Mouse (Mus musculus) stomach, postnatal 0 days (tissue): ENCODE measurements at regions not wholly inside any gene's neighbourhood (a gene's known extent, or its start where the extent isn't known, plus 50 kb on each side); places are given as distances from the start of the nearest gene placed in this dataset.

ENCODE experiments used
- CTCF ChIP-seq: IDR thresholded peaks from 2 replicates; pipeline ENCODE4 v1.5.1; 2016; ENCODE audit warnings: antibody characterized with exemption, low read depth, mild to moderate bottlenecking, moderate library complexity
- EP300 ChIP-seq: optimal IDR thresholded peaks from 2 replicates; pipeline ENCODE3; 2016; ENCODE audit warnings: antibody characterized with exemption

DNA sequence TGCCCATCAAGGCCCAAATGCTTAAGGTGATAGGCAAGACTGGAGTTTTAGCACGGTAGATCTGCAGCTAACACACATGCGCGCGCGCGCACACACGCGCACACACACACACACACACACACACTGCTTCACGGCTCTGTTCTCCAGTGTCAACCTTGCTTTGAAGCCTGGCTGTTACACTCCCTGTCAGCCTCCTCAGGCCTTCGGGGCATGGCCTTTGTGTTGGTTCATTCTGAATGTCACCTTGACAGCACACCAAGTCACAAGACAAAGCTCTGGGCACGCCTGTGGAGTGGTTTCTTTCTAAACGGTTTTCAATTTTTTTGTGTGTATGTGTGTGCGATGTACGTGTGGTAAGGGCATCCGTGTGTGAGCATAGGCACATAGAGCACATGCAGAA, 128.4 kb downstream of the Vrk1 start:
- TF ChIP-seq CTCF, result no peak
- no peak for TF ChIP-seq EP300
